Mouse (Mus musculus): ENCODE results near the gene Kcnq1. TPM values are rescaled to one million over a fixed set of nuclear protein-coding genes. Genes with fewer than 3 reads are reported as not detected.

The Kcnq1 gene
- polyA plus RNA-seq, 1 experiment: not detected

DNA sequence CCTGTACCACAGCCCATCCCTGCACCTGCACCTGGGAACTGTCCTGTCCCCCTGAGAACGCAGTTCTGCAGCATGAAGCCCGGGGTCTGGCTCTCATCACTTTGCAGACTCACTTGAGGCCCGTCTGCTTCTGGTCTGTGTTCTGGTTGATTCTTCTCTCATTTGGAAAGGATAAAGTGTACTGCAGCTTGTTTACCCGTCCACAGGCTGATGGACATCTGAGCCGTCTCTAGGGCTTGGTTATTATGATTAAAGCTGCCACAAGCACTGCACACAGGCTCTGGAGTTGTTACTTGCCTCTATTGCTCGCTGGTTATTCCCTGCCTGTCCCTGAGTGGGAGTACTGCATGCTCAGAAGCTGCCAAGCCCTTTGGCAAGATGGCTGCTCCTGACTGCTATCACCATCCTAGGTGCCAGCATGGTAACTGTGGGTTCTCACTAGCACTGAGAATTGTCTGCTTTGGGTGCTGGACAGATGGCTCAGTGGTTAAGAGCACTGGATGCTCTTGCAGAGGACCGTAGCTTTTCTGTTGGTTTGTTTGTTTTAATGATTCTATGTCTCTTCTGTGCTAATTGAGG lies 59.6 kb downstream of the Kcnq1 start:
- Histone ChIP-seq H3K9me3 (no peaks in the 10 kb centered on the region), H3K4me3 (replicated peaks) (no peak overlapping the region), H3K36me3 (replicated peaks; ENCODE audit: low read length) (no peaks in the 10 kb centered on the region), H3K4me1 (no peaks in the 10 kb centered on the region), H3K27me3 (replicated peaks) (peaks cover 45% of the 10 kb centered on the region)
- no peak for TF ChIP-seq GATA1 (IDR thresholded peaks at IDR 0.05; ENCODE audit: borderline replicate concordance, low read length)
- no peak for TF ChIP-seq FLI1 (IDR thresholded peaks at IDR 0.05; ENCODE audit: low read length)

DNA sequence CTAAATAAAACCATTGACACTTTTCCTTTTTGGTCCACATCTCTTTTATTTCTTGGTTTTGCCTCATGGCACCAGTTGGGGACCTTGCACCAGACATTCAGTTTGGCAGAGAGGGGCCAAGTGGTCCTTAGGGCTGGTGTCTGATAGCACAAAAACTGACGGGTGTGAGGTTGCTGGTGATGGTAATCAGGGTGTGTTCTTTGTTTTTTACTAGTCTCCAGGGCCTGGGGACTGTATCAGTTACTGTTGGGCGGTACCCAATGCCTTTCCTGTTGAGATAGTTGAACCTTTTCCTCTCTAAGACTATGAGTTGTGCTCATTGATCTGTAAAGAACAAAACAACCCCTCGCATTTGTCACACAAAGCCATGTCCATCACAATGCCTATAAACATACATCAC lies 61.1 kb downstream of the Kcnq1 start:
- H3K9me3 ChIP-seq: no peaks in the 10 kb centered on the region
- H3K4me1 ChIP-seq: no peaks in the 10 kb centered on the region
- H3K27me3 ChIP-seq (replicated peaks): peaks cover 48% of the 10 kb centered on the region
- no peak overlapping the region for H3K4me3 ChIP-seq (replicated peaks)
- no peaks in the 10 kb centered on the region for H3K36me3 ChIP-seq (replicated peaks; ENCODE audit: low read length)
- TF ChIP-seq GATA1 (IDR thresholded peaks at IDR 0.05; ENCODE audit: borderline replicate concordance, low read length) (no peak), FLI1 (IDR thresholded peaks at IDR 0.05; ENCODE audit: low read length) (no peak)

GRCm38 (mm10) chr7:143169371-143169770 lies 63.2 kb downstream of the Kcnq1 start:
- H3K9me3 ChIP-seq: no peaks in the 10 kb centered on the region

GRCm38 (mm10) chr7:143172914-143173547 lies 66.9 kb downstream of the Kcnq1 start:
- Histone ChIP-seq H3K4me1 (no peaks in the 10 kb centered on the region), H3K4me3 (replicated peaks) (no peak overlapping the region), H3K9me3 (no peaks in the 10 kb centered on the region), H3K36me3 (replicated peaks; ENCODE audit: low read length) (no peaks in the 10 kb centered on the region), H3K27me3 (replicated peaks) (peaks cover 48% of the 10 kb centered on the region)
- TF ChIP-seq FLI1 (IDR thresholded peaks at IDR 0.05; ENCODE audit: low read length) (no peak), GATA1 (IDR thresholded peaks at IDR 0.05; ENCODE audit: borderline replicate concordance, low read length) (no peak)

More at GRCm38 (mm10) chr7:143169371-143169770, 63.2 kb downstream of the Kcnq1 start:
- no peak overlapping the region for H3K4me3 ChIP-seq (replicated peaks)
- peaks cover 55% of the 10 kb centered on the region for H3K27me3 ChIP-seq (replicated peaks)
- H3K4me1 ChIP-seq: no peaks in the 10 kb centered on the region
- TF ChIP-seq FLI1 (IDR thresholded peaks at IDR 0.05; ENCODE audit: low read length): no peak
- no peak for TF ChIP-seq GATA1 (IDR thresholded peaks at IDR 0.05; ENCODE audit: borderline replicate concordance, low read length)
- H3K36me3 ChIP-seq (replicated peaks; ENCODE audit: low read length): no peaks in the 10 kb centered on the region

- TF ChIP-seq GATA1 (IDR thresholded peaks at IDR 0.05; ENCODE audit: borderline replicate concordance, low read length): no peak
- no peak for TF ChIP-seq FLI1 (IDR thresholded peaks at IDR 0.05; ENCODE audit: low read length)
- H3K27me3 ChIP-seq (replicated peaks): peaks cover 56% of the 10 kb centered on the region
- H3K9me3 ChIP-seq: no peaks in the 10 kb centered on the region
- H3K36me3 ChIP-seq (replicated peaks; ENCODE audit: low read length): no peaks in the 10 kb centered on the region
- H3K4me3 ChIP-seq (replicated peaks): no peak overlapping the region
- H3K4me1 ChIP-seq: no peaks in the 10 kb centered on the region
These were observed 68.5 kb downstream of the Kcnq1 start for GRCm38 (mm10) chr7:143174633-143175032.

DNA sequence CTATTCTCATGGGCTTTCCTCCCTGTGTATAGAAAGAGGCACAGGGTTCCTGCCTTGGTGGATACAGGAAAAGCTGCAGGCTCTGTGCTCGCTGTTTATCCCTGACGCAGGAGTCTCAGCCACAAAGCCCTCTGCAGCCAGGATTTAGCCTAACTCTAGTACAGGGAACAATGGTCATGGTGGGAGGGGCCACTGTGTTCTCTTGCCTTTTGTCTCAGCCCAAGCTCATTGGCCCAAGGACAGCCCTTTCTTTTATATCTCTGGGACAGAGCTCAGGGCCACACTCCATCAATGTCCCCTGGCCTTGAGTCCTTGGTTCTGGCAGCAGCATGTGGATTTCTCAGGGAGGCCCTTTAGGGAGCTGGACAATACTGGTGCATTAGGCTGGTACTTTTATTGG lies 72.7 kb downstream of the Kcnq1 start:
- H3K4me1 ChIP-seq: peaks cover 12% of the 10 kb centered on the region
- H3K36me3 ChIP-seq (replicated peaks; ENCODE audit: low read length): no peaks in the 10 kb centered on the region
- H3K27me3 ChIP-seq (replicated peaks): peaks cover 67% of the 10 kb centered on the region
- no peak overlapping the region for H3K4me3 ChIP-seq (replicated peaks)
- H3K9me3 ChIP-seq: no peaks in the 10 kb centered on the region
- TF ChIP-seq GATA1 (IDR thresholded peaks at IDR 0.05; ENCODE audit: borderline replicate concordance, low read length): no peak
- no peak for TF ChIP-seq FLI1 (IDR thresholded peaks at IDR 0.05; ENCODE audit: low read length)

DNA sequence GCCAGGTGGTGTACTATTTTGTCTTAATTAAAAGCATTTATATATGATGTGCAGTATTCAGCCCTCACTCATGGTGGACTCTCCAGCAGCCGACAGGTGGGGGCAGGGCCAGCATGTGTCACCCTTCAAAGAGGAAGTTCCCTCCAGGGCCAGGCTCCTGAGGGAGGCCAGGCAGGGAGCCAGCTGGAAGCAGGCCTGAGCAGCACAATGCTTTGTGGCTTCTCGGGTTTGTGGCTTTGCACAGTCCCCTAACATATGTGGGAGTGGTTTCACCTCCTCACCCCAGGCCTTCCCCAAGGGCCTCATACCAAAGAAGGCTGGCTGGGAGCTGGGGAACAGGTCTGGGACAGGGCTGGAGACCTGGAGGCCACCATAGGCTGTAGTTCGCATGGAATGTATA lies 74.6 kb downstream of the Kcnq1 start:
- no peak overlapping the region for H3K4me3 ChIP-seq (replicated peaks)
- peaks cover 67% of the 10 kb centered on the region for H3K27me3 ChIP-seq (replicated peaks)
- peaks cover 12% of the 10 kb centered on the region for H3K4me1 ChIP-seq
- TF ChIP-seq GATA1 (IDR thresholded peaks at IDR 0.05; ENCODE audit: borderline replicate concordance, low read length): no peak
- no peak for TF ChIP-seq FLI1 (IDR thresholded peaks at IDR 0.05; ENCODE audit: low read length)
- H3K36me3 ChIP-seq (replicated peaks; ENCODE audit: low read length): no peaks in the 10 kb centered on the region
- H3K9me3 ChIP-seq: no peaks in the 10 kb centered on the region

- Histone ChIP-seq H3K9me3 (no peaks in the 10 kb centered on the region), H3K4me3 (replicated peaks) (no peak overlapping the region), H3K27me3 (replicated peaks) (peaks cover 69% of the 10 kb centered on the region), H3K4me1 (peaks cover 12% of the 10 kb centered on the region), H3K36me3 (replicated peaks; ENCODE audit: low read length) (no peaks in the 10 kb centered on the region)
- no peak for TF ChIP-seq GATA1 (IDR thresholded peaks at IDR 0.05; ENCODE audit: borderline replicate concordance, low read length)
- no peak for TF ChIP-seq FLI1 (IDR thresholded peaks at IDR 0.05; ENCODE audit: low read length)
These were observed 75.1 kb downstream of the Kcnq1 start for GRCm38 (mm10) chr7:143181311-143181710.

DNA sequence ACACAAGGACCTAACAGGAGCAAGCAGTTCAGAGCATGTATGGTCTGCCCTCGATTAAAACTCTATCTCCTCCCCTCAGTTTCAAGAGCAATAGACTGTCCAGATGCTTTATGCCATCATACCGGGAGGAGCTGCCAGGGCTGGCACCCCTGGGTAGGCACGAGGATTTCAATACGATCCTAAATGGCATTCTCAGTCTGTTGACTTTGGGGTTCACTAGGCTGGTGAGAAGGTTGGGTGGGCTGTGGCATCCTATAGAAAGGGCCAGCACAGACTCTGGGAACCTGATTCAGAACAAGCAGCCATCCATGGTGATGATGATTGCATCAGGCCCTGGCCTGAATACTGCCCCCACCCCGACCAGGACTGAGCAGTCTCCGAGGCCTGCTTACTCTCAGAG lies 79.3 kb downstream of the Kcnq1 start:
- H3K4me1 ChIP-seq: peaks cover 9% of the 10 kb centered on the region

DNA sequence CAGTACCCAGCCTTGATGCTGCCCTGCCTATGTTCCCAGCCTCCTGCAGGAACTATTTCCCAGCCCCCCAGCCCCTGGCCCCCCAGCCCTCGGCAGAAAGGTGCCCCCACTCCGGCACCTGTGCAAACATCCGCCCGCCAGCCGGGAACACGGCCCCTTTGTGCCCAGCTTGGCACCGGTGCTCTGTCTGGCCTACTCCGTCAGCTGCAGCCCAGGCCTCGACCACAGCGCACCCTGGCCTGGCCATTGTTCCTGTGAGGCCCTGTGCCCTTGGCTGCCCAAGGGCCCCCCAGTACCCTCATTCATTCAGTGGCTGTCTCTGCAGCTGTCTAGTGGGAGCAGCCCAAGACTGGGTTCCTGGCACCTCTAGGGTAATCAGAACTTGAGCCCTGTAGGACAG lies 80.2 kb downstream of the Kcnq1 start:
- no peaks in the 10 kb centered on the region for H3K9me3 ChIP-seq
- TF ChIP-seq FLI1 (IDR thresholded peaks at IDR 0.05; ENCODE audit: low read length) (no peak), GATA1 (IDR thresholded peaks at IDR 0.05; ENCODE audit: borderline replicate concordance, low read length) (no peak)
- H3K36me3 ChIP-seq (replicated peaks; ENCODE audit: low read length): no peaks in the 10 kb centered on the region
- no peak overlapping the region for H3K4me3 ChIP-seq (replicated peaks)
- H3K4me1 ChIP-seq: peaks cover under 1% of the 10 kb centered on the region; the same call in 1 of the 2 replicates
- H3K27me3 ChIP-seq (replicated peaks): peaks cover 79% of the 10 kb centered on the region

More for the DNA sequence above, 79.3 kb downstream of the Kcnq1 start:
- Histone ChIP-seq H3K9me3 (no peaks in the 10 kb centered on the region), H3K27me3 (replicated peaks) (peaks cover 78% of the 10 kb centered on the region), H3K36me3 (replicated peaks; ENCODE audit: low read length) (no peaks in the 10 kb centered on the region), H3K4me3 (replicated peaks) (no peak overlapping the region)
- TF ChIP-seq FLI1 (IDR thresholded peaks at IDR 0.05; ENCODE audit: low read length) (no peak), GATA1 (IDR thresholded peaks at IDR 0.05; ENCODE audit: borderline replicate concordance, low read length) (no peak)
